Mouse (Mus musculus): Measurements from ENCODE around the gene Smurf1. TPM values are rescaled to one million over a fixed set of nuclear protein-coding genes. Genes with fewer than 3 reads are reported as not detected.

Gene Smurf1
- polyA plus RNA-seq (2014; fragmentation: Nextera tagmentation; extraction: Ambion mirVana) = 20.1 and 22.4 TPM in 2 replicates

DNA sequence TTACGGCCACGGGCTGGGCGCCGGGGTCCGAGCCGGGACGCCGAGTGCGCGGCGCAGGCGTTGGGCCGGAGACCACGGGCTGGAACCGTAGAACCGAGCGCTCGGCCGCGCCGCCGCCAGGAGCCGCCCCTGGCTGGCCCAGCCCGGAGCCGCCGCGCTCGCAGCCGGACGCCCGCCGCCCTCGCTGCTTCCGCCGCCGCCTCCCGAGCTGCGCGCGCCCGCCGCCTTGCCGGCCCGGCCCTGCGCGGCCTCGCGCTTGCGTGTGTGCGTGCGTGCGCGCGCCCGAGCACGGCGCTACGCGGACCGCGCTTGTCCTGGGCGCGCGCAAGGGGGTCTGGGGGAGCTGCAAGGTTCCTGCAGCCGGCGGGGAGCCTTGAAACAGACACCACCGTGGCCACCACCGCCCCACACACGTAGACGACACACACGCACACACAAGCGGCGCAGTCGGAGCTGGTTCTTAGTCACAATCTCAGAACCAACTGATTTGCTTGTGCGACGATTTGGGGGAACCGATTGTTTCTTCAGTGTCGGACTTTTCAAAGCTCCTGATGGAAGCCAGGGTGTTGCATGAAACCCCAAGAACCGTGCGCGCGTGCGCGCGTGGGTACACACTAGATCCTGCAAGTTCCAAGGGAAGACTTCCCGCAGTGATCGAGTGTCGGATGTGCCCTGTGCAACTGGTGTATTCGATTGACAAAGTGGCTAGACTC, at the start of gene Smurf1:
Gene Smurf1 (minus strand): TSS at position 209 of the 713 bp plus-strand sequence.
- Histone ChIP-seq H3K9me3 (ENCODE audit: control insufficient read depth, low read length) (no peaks in the 10 kb centered on the region), H3K27ac (replicated peaks; ENCODE audit: low read depth, low read length) (peak within 1 kb of the TSS; percentile 81), H3K4me1 (ENCODE audit: control insufficient read depth, insufficient read depth, low read length) (peaks cover 13% of the 10 kb centered on the region), H3K4me3 (ENCODE audit: low read depth, low read length) (peak within 1 kb of the TSS; percentile 60), H3K4me2 (ENCODE audit: low read depth, severe bottlenecking) (peak within 1 kb of the TSS; percentile 74), H3K36me3 (ENCODE audit: control insufficient read depth, insufficient read depth, low read length) (no peaks in the 10 kb centered on the region), H3K27me3 (ENCODE audit: control insufficient read depth, insufficient read depth, low read length) (no peaks in the 10 kb centered on the region), H3K9ac (ENCODE audit: low read length) (peak within 1 kb of the TSS; percentile 87)
- under 1% methylated on average over 85 of the region's 89 CpGs for WGBS
- peak; percentile 94 for DNase-seq (ENCODE audit: low spot score)
- peak; percentile 50 for ATAC-seq (ENCODE audit: insufficient number of reproducible peaks, low FRiP score, low TSS enrichment, low read depth)

DNA sequence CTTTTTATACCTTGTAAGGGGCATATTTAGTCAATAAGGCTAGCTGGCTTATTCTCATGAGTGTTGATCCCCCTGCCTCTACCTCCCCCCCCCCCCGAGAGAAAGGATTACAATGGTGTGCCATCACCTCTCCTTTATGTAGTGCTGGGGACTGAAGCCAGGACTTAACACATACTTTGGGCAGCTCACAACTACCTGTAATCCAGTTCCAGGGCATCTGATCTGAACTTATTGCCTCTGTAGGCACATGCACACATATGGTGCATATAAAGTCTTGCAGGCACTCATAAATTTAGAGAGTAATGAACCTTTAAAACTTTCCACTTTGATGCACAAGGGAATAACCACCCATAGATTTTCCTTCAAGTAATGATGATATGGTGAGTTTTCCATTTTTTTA, 48.6 kb upstream of the Smurf1 start:
- ATAC-seq (ENCODE audit: insufficient number of reproducible peaks, low FRiP score, low TSS enrichment, low read depth) (0 out of 2 replicates have a peak, but pooled peaks have one; percentile 54), DNase-seq (ENCODE audit: low spot score) (no peak)
- Histone ChIP-seq H3K4me1 (ENCODE audit: control insufficient read depth, insufficient read depth, low read length) (peaks cover 6% of the 10 kb centered on the region; the same call in 1 of the 2 replicates), H3K27me3 (ENCODE audit: control insufficient read depth, insufficient read depth, low read length) (no peaks in the 10 kb centered on the region), H3K4me2 (ENCODE audit: low read depth, severe bottlenecking) (no peak overlapping the region), H3K4me3 (ENCODE audit: low read depth, low read length) (no peak overlapping the region), H3K9me3 (ENCODE audit: control insufficient read depth, low read length) (no peaks in the 10 kb centered on the region), H3K9ac (ENCODE audit: low read length) (no peak overlapping the region), H3K27ac (replicated peaks; ENCODE audit: low read depth, low read length) (no peak overlapping the region), H3K36me3 (ENCODE audit: control insufficient read depth, insufficient read depth, low read length) (no peaks in the 10 kb centered on the region)
- 56% methylated on average over 1 of the region's 1 CpGs for WGBS

DNA sequence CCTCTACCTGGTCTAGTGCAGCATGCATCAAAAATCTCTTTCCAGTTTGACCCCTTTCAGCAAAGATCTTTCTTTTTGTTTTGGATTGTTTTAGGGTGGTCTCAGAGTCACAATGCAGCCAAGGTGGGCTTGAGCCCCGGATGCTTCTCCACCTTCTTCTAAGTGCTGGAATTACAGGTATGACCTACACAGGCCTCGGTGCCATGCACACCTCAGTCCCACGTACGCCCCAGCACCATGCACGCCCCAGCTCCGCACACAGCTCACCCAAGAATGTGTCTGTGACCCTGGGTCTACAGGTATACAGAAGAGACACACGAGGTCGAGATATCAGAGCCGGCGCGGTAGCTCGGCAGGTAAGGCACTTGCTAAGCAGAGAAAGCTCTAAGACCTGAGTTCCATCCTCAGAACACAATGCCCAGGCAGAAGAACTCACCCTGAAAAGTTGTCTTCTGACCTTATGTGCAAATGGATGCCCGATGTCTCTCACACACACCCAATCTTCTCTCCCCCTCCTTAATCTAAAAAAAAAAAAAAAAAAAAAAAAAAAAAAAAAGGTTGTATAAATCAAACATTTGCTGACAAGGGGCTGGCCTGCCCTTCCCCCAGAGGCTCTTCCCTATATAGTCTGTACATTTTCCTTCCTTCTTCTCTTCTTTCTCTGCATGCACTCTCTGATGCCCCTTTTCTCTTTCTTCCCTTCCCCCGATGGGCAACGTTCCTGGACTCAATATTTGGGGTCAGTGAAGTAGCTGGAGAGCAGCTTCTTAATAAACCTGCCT, 43.4 kb upstream of the Smurf1 start:
- H3K27ac ChIP-seq (replicated peaks; ENCODE audit: low read depth, low read length) = no peak overlapping the region
- H3K36me3 ChIP-seq (ENCODE audit: control insufficient read depth, insufficient read depth, low read length) = no peaks in the 10 kb centered on the region
- no peak overlapping the region for H3K9ac ChIP-seq (ENCODE audit: low read length)
- no peak overlapping the region for H3K4me2 ChIP-seq (ENCODE audit: low read depth, severe bottlenecking)
- DNase-seq (ENCODE audit: low spot score) (no peak), ATAC-seq (ENCODE audit: insufficient number of reproducible peaks, low FRiP score, low TSS enrichment, low read depth) (no peak)
- no peaks in the 10 kb centered on the region for H3K27me3 ChIP-seq (ENCODE audit: control insufficient read depth, insufficient read depth, low read length)
- no peak overlapping the region for H3K4me3 ChIP-seq (ENCODE audit: low read depth, low read length)
- H3K9me3 ChIP-seq (ENCODE audit: control insufficient read depth, low read length) = no peaks in the 10 kb centered on the region
- WGBS = 90% methylated on average over 15 of the region's 15 CpGs
- H3K4me1 ChIP-seq (ENCODE audit: control insufficient read depth, insufficient read depth, low read length) = peaks cover 4% of the 10 kb centered on the region; the same call in 1 of the 2 replicates

DNA sequence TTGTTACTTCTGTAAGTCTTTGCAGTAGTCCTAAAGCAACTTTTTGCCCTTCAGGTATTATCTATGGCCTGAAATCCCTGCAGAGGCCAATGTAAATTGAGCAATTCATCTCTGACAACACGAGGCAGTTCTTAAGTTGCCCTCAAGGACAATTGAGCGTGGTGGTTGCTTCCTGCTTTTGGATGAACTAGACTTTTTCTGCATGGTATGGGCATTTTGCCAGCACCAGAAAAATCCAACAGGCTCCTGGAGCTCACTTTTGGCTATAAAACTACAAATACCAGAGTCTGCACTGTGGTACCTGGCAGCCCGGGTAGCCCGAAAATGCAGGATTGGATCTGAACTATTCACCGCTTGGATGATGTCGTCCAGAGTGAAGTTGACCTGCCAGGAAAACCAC, 39.9 kb upstream of the Smurf1 start:
- Histone ChIP-seq H3K27ac (replicated peaks; ENCODE audit: low read depth, low read length) (no peak overlapping the region), H3K36me3 (ENCODE audit: control insufficient read depth, insufficient read depth, low read length) (no peaks in the 10 kb centered on the region), H3K4me3 (ENCODE audit: low read depth, low read length) (no peak overlapping the region), H3K9ac (ENCODE audit: low read length) (no peak overlapping the region), H3K9me3 (ENCODE audit: control insufficient read depth, low read length) (no peaks in the 10 kb centered on the region), H3K4me2 (ENCODE audit: low read depth, severe bottlenecking) (no peak overlapping the region), H3K27me3 (ENCODE audit: control insufficient read depth, insufficient read depth, low read length) (no peaks in the 10 kb centered on the region), H3K4me1 (ENCODE audit: control insufficient read depth, insufficient read depth, low read length) (no peaks in the 10 kb centered on the region)
- DNase-seq (ENCODE audit: low spot score) = no peak
- no peak for ATAC-seq (ENCODE audit: insufficient number of reproducible peaks, low FRiP score, low TSS enrichment, low read depth)
- WGBS = 83% methylated on average over 6 of the region's 6 CpGs

DNA sequence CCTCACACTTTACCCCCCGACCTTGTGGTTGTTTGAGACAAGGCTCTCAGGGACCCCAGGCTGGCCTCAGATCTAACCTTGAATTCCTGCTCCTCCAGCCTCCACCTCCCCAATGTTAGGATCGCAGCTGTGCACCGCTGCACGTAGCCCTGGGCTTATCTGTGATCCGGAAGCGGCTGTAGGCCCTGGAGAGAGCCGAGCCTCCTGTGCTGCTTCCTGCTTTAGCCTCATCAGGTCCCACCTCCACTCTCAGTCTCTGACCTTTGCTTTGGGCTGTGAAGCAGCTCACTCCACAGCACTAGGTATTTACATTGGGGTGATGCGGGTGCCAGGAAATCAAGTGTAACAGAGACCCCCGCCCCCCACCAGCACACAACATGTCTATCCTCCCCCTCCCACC, 38.8 kb upstream of the Smurf1 start:
- ATAC-seq (ENCODE audit: insufficient number of reproducible peaks, low FRiP score, low TSS enrichment, low read depth) (no peak), DNase-seq (ENCODE audit: low spot score) (no peak)
- no peak overlapping the region for H3K27ac ChIP-seq (replicated peaks; ENCODE audit: low read depth, low read length)
- H3K4me3 ChIP-seq (ENCODE audit: low read depth, low read length) = no peak overlapping the region
- no peaks in the 10 kb centered on the region for H3K27me3 ChIP-seq (ENCODE audit: control insufficient read depth, insufficient read depth, low read length)
- H3K4me2 ChIP-seq (ENCODE audit: low read depth, severe bottlenecking) = no peak overlapping the region
- no peaks in the 10 kb centered on the region for H3K36me3 ChIP-seq (ENCODE audit: control insufficient read depth, insufficient read depth, low read length)
- H3K4me1 ChIP-seq (ENCODE audit: control insufficient read depth, insufficient read depth, low read length) = no peaks in the 10 kb centered on the region
- WGBS = 86% methylated on average over 9 of the region's 9 CpGs
- H3K9ac ChIP-seq (ENCODE audit: low read length) = no peak overlapping the region
- H3K9me3 ChIP-seq (ENCODE audit: control insufficient read depth, low read length) = no peaks in the 10 kb centered on the region

DNA sequence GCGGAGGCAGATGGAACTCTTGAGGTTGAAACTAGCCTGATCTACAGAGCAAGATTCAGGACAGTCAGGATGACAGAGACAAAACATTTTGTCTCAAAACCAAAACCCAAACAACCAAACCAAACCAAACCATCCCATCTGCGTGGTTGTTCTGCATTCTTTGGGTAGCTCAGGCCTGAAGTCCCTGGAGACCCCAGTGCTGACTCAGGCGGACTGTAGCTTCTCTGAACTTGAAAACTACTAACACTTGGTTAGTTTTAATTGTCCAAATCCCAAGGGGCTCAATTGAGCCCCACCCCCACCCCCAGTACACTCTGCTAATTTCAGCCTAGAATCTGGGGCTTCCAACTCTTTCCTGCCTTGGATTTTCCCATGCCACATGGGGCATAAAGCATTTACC, 37.7 kb upstream of the Smurf1 start:
- Histone ChIP-seq H3K27me3 (ENCODE audit: control insufficient read depth, insufficient read depth, low read length) (no peaks in the 10 kb centered on the region), H3K9ac (ENCODE audit: low read length) (no peak overlapping the region), H3K9me3 (ENCODE audit: control insufficient read depth, low read length) (no peaks in the 10 kb centered on the region), H3K27ac (replicated peaks; ENCODE audit: low read depth, low read length) (no peak overlapping the region), H3K4me1 (ENCODE audit: control insufficient read depth, insufficient read depth, low read length) (no peaks in the 10 kb centered on the region), H3K4me3 (ENCODE audit: low read depth, low read length) (no peak overlapping the region), H3K36me3 (ENCODE audit: control insufficient read depth, insufficient read depth, low read length) (no peaks in the 10 kb centered on the region), H3K4me2 (ENCODE audit: low read depth, severe bottlenecking) (no peak overlapping the region)
- DNase-seq (ENCODE audit: low spot score) (no peak), ATAC-seq (ENCODE audit: insufficient number of reproducible peaks, low FRiP score, low TSS enrichment, low read depth) (no peak)
- 88% methylated on average over 3 of the region's 3 CpGs for WGBS

DNA sequence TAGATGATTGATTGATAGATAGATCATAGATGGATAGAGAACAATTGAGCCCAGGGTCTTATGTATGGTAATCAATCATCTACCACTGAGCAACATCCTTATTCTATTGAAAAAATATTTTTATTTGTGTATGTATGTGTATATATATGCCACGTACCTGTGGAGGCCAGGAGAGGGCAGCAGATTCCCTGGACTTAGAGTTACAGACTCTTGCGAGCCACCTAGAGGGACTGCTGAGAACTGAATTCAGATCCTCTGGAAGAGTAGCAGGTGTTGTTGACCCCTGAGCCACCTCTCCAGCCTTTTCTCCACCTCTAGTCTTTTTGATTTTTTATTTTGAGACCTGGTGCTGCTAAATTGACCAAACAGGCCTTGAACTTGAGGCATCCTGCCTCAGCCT, 32.8 kb upstream of the Smurf1 start:
- H3K4me1 ChIP-seq (ENCODE audit: control insufficient read depth, insufficient read depth, low read length) = no peaks in the 10 kb centered on the region
- H3K27ac ChIP-seq (replicated peaks; ENCODE audit: low read depth, low read length) = no peak overlapping the region
- ATAC-seq (ENCODE audit: insufficient number of reproducible peaks, low FRiP score, low TSS enrichment, low read depth) = no peak
- H3K4me2 ChIP-seq (ENCODE audit: low read depth, severe bottlenecking) = no peak overlapping the region
- 26% methylated on average over 2 of the region's 2 CpGs for WGBS
- no peaks in the 10 kb centered on the region for H3K36me3 ChIP-seq (ENCODE audit: control insufficient read depth, insufficient read depth, low read length)
- H3K9me3 ChIP-seq (ENCODE audit: control insufficient read depth, low read length) = no peaks in the 10 kb centered on the region
- H3K27me3 ChIP-seq (ENCODE audit: control insufficient read depth, insufficient read depth, low read length) = no peaks in the 10 kb centered on the region
- H3K9ac ChIP-seq (ENCODE audit: low read length) = no peak overlapping the region
- H3K4me3 ChIP-seq (ENCODE audit: low read depth, low read length) = no peak overlapping the region
- peak; percentile 54 for DNase-seq (ENCODE audit: low spot score)

DNA sequence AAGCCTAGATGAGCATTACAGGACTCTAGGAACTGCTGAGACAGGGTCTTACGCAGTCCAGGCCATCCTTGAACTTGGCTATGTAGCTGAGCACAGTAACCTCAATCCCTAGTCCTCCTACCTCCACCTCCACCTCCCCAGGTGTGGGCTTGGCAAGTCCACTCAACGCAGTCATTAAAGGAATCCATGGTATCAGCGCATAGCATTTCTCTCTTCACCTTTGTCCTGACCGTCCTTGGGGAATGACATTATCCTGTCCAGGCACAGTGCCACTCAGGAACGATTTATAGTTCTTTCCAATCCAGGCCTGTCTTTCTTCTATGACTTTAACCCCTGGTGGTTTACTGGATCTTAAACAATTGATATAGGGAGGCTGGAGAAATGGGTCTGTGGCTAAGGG, 24.8 kb upstream of the Smurf1 start:
- WGBS = 77% methylated on average over 5 of the region's 5 CpGs
- H3K36me3 ChIP-seq (ENCODE audit: control insufficient read depth, insufficient read depth, low read length) = no peaks in the 10 kb centered on the region
- no peak for ATAC-seq (ENCODE audit: insufficient number of reproducible peaks, low FRiP score, low TSS enrichment, low read depth)
- H3K27me3 ChIP-seq (ENCODE audit: control insufficient read depth, insufficient read depth, low read length) = no peaks in the 10 kb centered on the region
- H3K4me1 ChIP-seq (ENCODE audit: control insufficient read depth, insufficient read depth, low read length) = no peaks in the 10 kb centered on the region
- DNase-seq (ENCODE audit: low spot score) = no peak
- no peak overlapping the region for H3K4me3 ChIP-seq (ENCODE audit: low read depth, low read length)
- no peak overlapping the region for H3K27ac ChIP-seq (replicated peaks; ENCODE audit: low read depth, low read length)
- H3K9ac ChIP-seq (ENCODE audit: low read length) = no peak overlapping the region
- H3K9me3 ChIP-seq (ENCODE audit: control insufficient read depth, low read length) = no peaks in the 10 kb centered on the region
- H3K4me2 ChIP-seq (ENCODE audit: low read depth, severe bottlenecking) = no peak overlapping the region
